Comparison of ENCODE assay signal across 8 mouse cellular contexts in the genomic region with DNA sequence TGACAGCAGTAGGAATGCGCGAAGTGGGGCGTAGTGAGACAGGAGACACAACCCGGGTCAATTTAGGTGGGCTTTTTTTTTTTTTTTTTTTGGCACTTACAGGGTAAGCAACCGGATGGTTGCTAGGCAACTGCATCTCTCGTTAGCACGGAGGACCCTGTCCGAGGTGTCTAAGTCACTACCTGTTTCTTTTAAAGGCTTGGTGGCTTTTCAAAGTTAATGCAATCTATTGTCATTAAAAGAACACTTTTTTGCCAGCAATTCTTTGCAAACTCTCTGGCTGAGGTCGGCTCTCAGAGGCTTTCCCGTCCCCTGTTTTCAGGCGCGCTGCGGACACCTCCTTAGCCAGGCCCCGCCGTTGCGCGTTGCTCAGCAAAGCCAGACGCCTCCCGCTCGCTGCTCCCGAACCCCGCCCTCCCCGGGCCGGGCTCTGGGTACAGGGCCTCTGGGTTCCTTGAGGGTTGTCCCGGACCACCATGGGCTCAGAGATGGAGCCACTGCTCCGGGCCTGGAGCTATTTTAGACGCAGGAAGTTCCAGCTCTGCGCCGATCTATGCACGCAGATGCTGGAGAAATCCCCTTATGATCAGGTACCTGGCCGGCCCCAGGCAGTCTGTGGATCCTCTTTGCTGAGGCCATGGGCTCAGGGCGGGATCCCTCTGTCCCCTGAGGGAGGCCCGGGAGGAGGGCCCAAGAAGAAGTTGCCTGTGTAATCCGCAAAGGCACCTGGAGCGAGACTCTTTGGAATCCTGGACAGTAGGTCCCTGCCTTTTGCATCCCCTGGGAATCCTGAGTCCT. TPM values are rescaled to one million over a fixed set of nuclear protein-coding genes. Genes with fewer than 3 reads are reported as not detected.
A peak's percentile ranks its signal among the peaks of the same experiment; 100 is the strongest.
DNase-seq lines count a peak whose midpoint lies in the region; ATAC-seq lines count a peak whose summit lies in the region.

A gene (plus strand): TSS at position 381 of the 798 bp plus-strand sequence.

- peak within 1 kb of the TSS; percentile 83 for H3K27ac ChIP-seq in hindbrain, embryonic 15.5 days (replicated peaks)

- H3K9me3 ChIP-seq in hindbrain, embryonic 15.5 days = no peaks in the 10 kb centered on the region

- H3K9ac ChIP-seq in hindbrain, embryonic 15.5 days = peak within 1 kb of the TSS; percentile 61

- H3K4me2 ChIP-seq in hindbrain, embryonic 15.5 days = peak within 1 kb of the TSS; percentile 67

- no peaks in the 10 kb centered on the region for H3K36me3 ChIP-seq in hindbrain, embryonic 15.5 days

- WGBS in hindbrain, embryonic 15.5 days = under 1% methylated on average over 35 of the region's 35 CpGs

- H3K4me1 ChIP-seq in hindbrain, embryonic 15.5 days (replicated peaks) = peaks cover 29% of the 10 kb centered on the region

- DNase-seq in ZHBTc4 (ENCODE audit: low read depth, low spot score) = peak; percentile 94
- peak; percentile 83 for DNase-seq in gastrocnemius, adult 18-20 months (ENCODE audit: low spot score)
- DNase-seq in layer of hippocampus, postnatal 36 days = peak; percentile 89 to 90
- DNase-seq in lung, postnatal 25 days (ENCODE audit: low spot score) = peak; percentile 66
- DNase-seq in retina, embryonic 14.5 days (ENCODE audit: low spot score) = peak; percentile 95
- DNase-seq in thymus, postnatal 36 days = peak; percentile 75 to 79

- H3K4me3 ChIP-seq in hindbrain, embryonic 15.5 days = peak within 1 kb of the TSS; percentile 49

- no peaks in the 10 kb centered on the region for H3K27me3 ChIP-seq in hindbrain, embryonic 15.5 days

- ATAC-seq in common myeloid progenitor, adult 5-6 weeks (replicated peaks; ENCODE audit: low read depth, poor library complexity, severe bottlenecking) = peak; percentile 99
- peak; percentile 98 for ATAC-seq in hindbrain, embryonic 15.5 days (ENCODE audit: low FRiP score, low read depth)

RNA-seq across cellular contexts. Expression of the gene that starts here (rescaled TPM):
- total RNA-seq in common myeloid progenitor, adult 5-6 weeks (2017) = 10.4 and 11.6 TPM in 2 replicates
- total RNA-seq in gastrocnemius, adult 18-20 months (2021) = 1 to 10 TPM; 5.2 to 6.1 TPM
- polyA plus RNA-seq in hindbrain, embryonic 15.5 days (2015; fragmentation: Nextera tagmentation; extraction: Ambion mirVana) = 32.5 and 35.5 TPM in 2 replicates
- total RNA-seq in layer of hippocampus, postnatal 36 days (2021) = 10 to 100 TPM; 46.6 to 49.5 TPM

Comparison
In these comparisons a context has a peak if more than half of its experiments do, and no peak if none do; other contexts are left out.
1. Peak in every context shown above with its lines: DNase-seq, ATAC-seq, H3K4me3 ChIP-seq and H3K27ac ChIP-seq.